Mouse (Mus musculus) brain, adult 2 months (tissue): ENCODE measurements around the gene Trak1.
"Not testable (repeated sequence)": the region's sequence is repeated elsewhere in the genome, so short reads cannot be mapped to it uniquely, and the experiment has no call there.

Experiments
- DNase-seq: peaks from one replicate; pipeline ENCODE4 v3.0.0; 2011; ENCODE audit warnings: low read depth, low spot score

The Trak1 gene

GRCm38 (mm10) chr9:121319323-121319966 lies 22.1 kb downstream of the Trak1 start:
- DNase-seq = peak; percentile 80

- DNase-seq = no peak
Observed at GRCm38 (mm10) chr9:121320433-121320832, 23.1 kb downstream of the Trak1 start.

- DNase-seq = no peak
Observed at GRCm38 (mm10) chr9:121321118-121321517, 23.8 kb downstream of the Trak1 start.

GRCm38 (mm10) chr9:121322034-121322433 lies 24.7 kb downstream of the Trak1 start:
- no peak for DNase-seq

GRCm38 (mm10) chr9:121328342-121328741 lies 31.0 kb downstream of the Trak1 start:
- not testable (repeated sequence) for DNase-seq

- no peak for DNase-seq
Observed at GRCm38 (mm10) chr9:121329181-121329580, 31.9 kb downstream of the Trak1 start.

- no peak for DNase-seq
Observed at GRCm38 (mm10) chr9:121330065-121330464, 32.8 kb downstream of the Trak1 start.

- DNase-seq = no peak
Observed at GRCm38 (mm10) chr9:121331438-121331837, 34.1 kb downstream of the Trak1 start.

- peak; percentile 60 for DNase-seq
Observed at GRCm38 (mm10) chr9:121331878-121332630, 34.8 kb downstream of the Trak1 start.

- no peak for DNase-seq
Observed at GRCm38 (mm10) chr9:121333559-121333958, 36.3 kb downstream of the Trak1 start.

- no peak for DNase-seq
Observed at GRCm38 (mm10) chr9:121334311-121334851, 37.1 kb downstream of the Trak1 start.

- no peak for DNase-seq
Observed at GRCm38 (mm10) chr9:121335568-121335967, 38.3 kb downstream of the Trak1 start.

GRCm38 (mm10) chr9:121336324-121336946 lies 39.1 kb downstream of the Trak1 start:
- no peak for DNase-seq

- DNase-seq = peak; percentile 81
Observed at GRCm38 (mm10) chr9:121337216-121337937, 40.1 kb downstream of the Trak1 start.

GRCm38 (mm10) chr9:121337938-121338289 lies 40.6 kb downstream of the Trak1 start:
- DNase-seq = no peak

- DNase-seq = no peak
Observed at GRCm38 (mm10) chr9:121341832-121342231, 44.5 kb downstream of the Trak1 start.

GRCm38 (mm10) chr9:121342510-121343110 lies 45.3 kb downstream of the Trak1 start:
- DNase-seq = no peak

- DNase-seq = no peak
Observed at GRCm38 (mm10) chr9:121343122-121343876, 46.0 kb downstream of the Trak1 start.

GRCm38 (mm10) chr9:121344344-121344743 lies 47.0 kb downstream of the Trak1 start:
- DNase-seq = no peak

- peak; percentile 81 for DNase-seq
Observed at GRCm38 (mm10) chr9:121345427-121346130, 48.3 kb downstream of the Trak1 start.
